Mouse (Mus musculus) megakaryocyte, embryonic 14.5 days (primary cell): ENCODE measurements at regions not wholly inside any gene's neighbourhood (a gene's known extent, or its start where the extent isn't known, plus 50 kb on each side); places are given as distances from the start of the nearest gene placed in this dataset.

ENCODE experiments used
- H3K27me3 ChIP-seq: replicated peaks from 2 replicates; pipeline ENCODE3; 2012; ENCODE audit warnings: inconsistent platforms
- H3K36me3 ChIP-seq: replicated peaks from 2 replicates; pipeline ENCODE3; 2012; ENCODE audit warnings: low read length, inconsistent platforms, mixed read lengths
- H3K4me1 ChIP-seq: 2 replicates; pipeline ENCODE4 v1.6.1; 2012; ENCODE audit warnings: inconsistent platforms
- H3K4me3 ChIP-seq: replicated peaks from 2 replicates; pipeline ENCODE3; 2012; ENCODE audit warnings: moderate library complexity, mild to moderate bottlenecking, inconsistent platforms
- H3K9me3 ChIP-seq: 2 replicates; pipeline ENCODE4 v1.6.1; 2012; ENCODE audit warnings: inconsistent platforms
- FLI1 ChIP-seq: IDR thresholded peaks from 2 replicates; pipeline ENCODE4 v1.6.1; 2012; ENCODE audit warnings: low read length, inconsistent platforms, mixed read lengths
- GATA1 ChIP-seq: IDR thresholded peaks from 3 replicates; pipeline ENCODE4 v1.6.1; 2012; ENCODE audit warnings: mixed read lengths, low read length, inconsistent platforms, borderline replicate concordance

- no peaks in the 10 kb centered on the region for H3K4me1 ChIP-seq
- TF ChIP-seq FLI1 (no peak), GATA1 (no peak)
- no peaks in the 10 kb centered on the region for H3K36me3 ChIP-seq
- H3K9me3 ChIP-seq, result peaks cover 51% of the 10 kb centered on the region
- no peaks in the 10 kb centered on the region for H3K27me3 ChIP-seq
- no peak overlapping the region for H3K4me3 ChIP-seq
These were observed 349.4 kb upstream of the Kazn start for GRCm38 (mm10) chr4:142588418-142589083.

- H3K36me3 ChIP-seq, result no peaks in the 10 kb centered on the region
- no peak for TF ChIP-seq FLI1
- TF ChIP-seq GATA1, result no peak
- peaks cover 51% of the 10 kb centered on the region for H3K9me3 ChIP-seq
- H3K4me3 ChIP-seq, result no peak overlapping the region
- H3K4me1 ChIP-seq, result no peaks in the 10 kb centered on the region
- H3K27me3 ChIP-seq, result no peaks in the 10 kb centered on the region
These were observed 348.3 kb upstream of the Kazn start for GRCm38 (mm10) chr4:142587345-142588035.

- TF ChIP-seq GATA1 (no peak), FLI1 (no peak)
- Histone ChIP-seq H3K4me3 (no peak overlapping the region), H3K9me3 (peaks cover 47% of the 10 kb centered on the region), H3K27me3 (no peaks in the 10 kb centered on the region), H3K4me1 (no peaks in the 10 kb centered on the region), H3K36me3 (no peaks in the 10 kb centered on the region)
These were observed 339.3 kb upstream of the Kazn start for GRCm38 (mm10) chr4:142578536-142578935.

- Histone ChIP-seq H3K9me3 (peaks cover 51% of the 10 kb centered on the region), H3K4me3 (no peak overlapping the region), H3K36me3 (no peaks in the 10 kb centered on the region), H3K4me1 (no peaks in the 10 kb centered on the region), H3K27me3 (no peaks in the 10 kb centered on the region)
- no peak for TF ChIP-seq GATA1
- no peak for TF ChIP-seq FLI1
These were observed 338.3 kb upstream of the Kazn start for GRCm38 (mm10) chr4:142577519-142577918.

- Histone ChIP-seq H3K4me1 (no peaks in the 10 kb centered on the region), H3K36me3 (no peaks in the 10 kb centered on the region), H3K9me3 (peaks cover 48% of the 10 kb centered on the region), H3K27me3 (no peaks in the 10 kb centered on the region), H3K4me3 (no peak overlapping the region)
- TF ChIP-seq GATA1, result no peak
These were observed 335.3 kb upstream of the Kazn start for GRCm38 (mm10) chr4:142574528-142574927.

GRCm38 (mm10) chr4:142570712-142571111 lies 331.5 kb upstream of the Kazn start:
- no peaks in the 10 kb centered on the region for H3K27me3 ChIP-seq
- no peaks in the 10 kb centered on the region for H3K4me1 ChIP-seq
- H3K4me3 ChIP-seq, result no peak overlapping the region
- no peak for TF ChIP-seq FLI1
- no peak for TF ChIP-seq GATA1
- H3K36me3 ChIP-seq, result no peaks in the 10 kb centered on the region
- peaks cover 36% of the 10 kb centered on the region for H3K9me3 ChIP-seq

GRCm38 (mm10) chr4:142568556-142568955 lies 329.4 kb upstream of the Kazn start:
- H3K4me3 ChIP-seq, result no peak overlapping the region
- no peaks in the 10 kb centered on the region for H3K36me3 ChIP-seq
- peaks cover 45% of the 10 kb centered on the region for H3K9me3 ChIP-seq
- TF ChIP-seq FLI1, result no peak
- TF ChIP-seq GATA1, result no peak
- no peaks in the 10 kb centered on the region for H3K4me1 ChIP-seq
- no peaks in the 10 kb centered on the region for H3K27me3 ChIP-seq

- H3K4me3 ChIP-seq, result no peak overlapping the region
- no peaks in the 10 kb centered on the region for H3K27me3 ChIP-seq
- no peak for TF ChIP-seq FLI1
- TF ChIP-seq GATA1, result no peak
- H3K36me3 ChIP-seq, result no peaks in the 10 kb centered on the region
- no peaks in the 10 kb centered on the region for H3K4me1 ChIP-seq
- peaks cover 43% of the 10 kb centered on the region for H3K9me3 ChIP-seq
These were observed 315.5 kb upstream of the Kazn start for GRCm38 (mm10) chr4:142554716-142555115.

GRCm38 (mm10) chr4:142545871-142546270 lies 306.7 kb upstream of the Kazn start:
- no peak overlapping the region for H3K4me3 ChIP-seq
- no peaks in the 10 kb centered on the region for H3K4me1 ChIP-seq
- TF ChIP-seq FLI1, result no peak
- TF ChIP-seq GATA1, result no peak
- no peaks in the 10 kb centered on the region for H3K36me3 ChIP-seq
- H3K27me3 ChIP-seq, result no peaks in the 10 kb centered on the region
- H3K9me3 ChIP-seq, result peaks cover 75% of the 10 kb centered on the region

GRCm38 (mm10) chr4:142545187-142545586 lies 306.0 kb upstream of the Kazn start:
- peaks cover 69% of the 10 kb centered on the region for H3K9me3 ChIP-seq
- H3K4me1 ChIP-seq, result no peaks in the 10 kb centered on the region
- no peak overlapping the region for H3K4me3 ChIP-seq
- no peaks in the 10 kb centered on the region for H3K27me3 ChIP-seq
- no peaks in the 10 kb centered on the region for H3K36me3 ChIP-seq
- TF ChIP-seq GATA1, result no peak
- no peak for TF ChIP-seq FLI1

GRCm38 (mm10) chr4:142544736-142545135 lies 305.5 kb upstream of the Kazn start:
- peaks cover 65% of the 10 kb centered on the region for H3K9me3 ChIP-seq
- H3K4me3 ChIP-seq, result no peak overlapping the region
- TF ChIP-seq FLI1 (no peak), GATA1 (no peak)
- no peaks in the 10 kb centered on the region for H3K36me3 ChIP-seq
- H3K27me3 ChIP-seq, result no peaks in the 10 kb centered on the region
- H3K4me1 ChIP-seq, result no peaks in the 10 kb centered on the region
